Mouse (Mus musculus): ENCODE measurements around the gene Lmo1.
A peak's percentile ranks its signal among the peaks of the same experiment; 100 is the strongest.

Lmo1 gene

GRCm38 (mm10) chr7:109175670-109176625 is 941 bp upstream of the Lmo1 start:
- peak; percentile 56 for DNase-seq (ENCODE audit: low read depth, low spot score)

- peak; percentile 63 for DNase-seq (ENCODE audit: low read depth, low spot score)
These were observed 564 bp downstream of the Lmo1 start for GRCm38 (mm10) chr7:109174337-109174948.

- peak; percentile 36 for DNase-seq (ENCODE audit: low read depth, low spot score)
These were observed 3.1 kb downstream of the Lmo1 start for GRCm38 (mm10) chr7:109171874-109172273.

- peak; percentile 86 for DNase-seq (ENCODE audit: low read depth, low spot score)
These were observed 4.6 kb downstream of the Lmo1 start for GRCm38 (mm10) chr7:109170441-109170820.

- peak; percentile 56 for DNase-seq (ENCODE audit: low read depth, low spot score)
These were observed 5.2 kb downstream of the Lmo1 start for GRCm38 (mm10) chr7:109169505-109170440.

- peak; percentile 56 for DNase-seq (ENCODE audit: low read depth, low spot score)
These were observed 6.3 kb downstream of the Lmo1 start for GRCm38 (mm10) chr7:109168716-109169115.

- DNase-seq (ENCODE audit: low read depth, low spot score): no peak
These were observed 8.9 kb downstream of the Lmo1 start for GRCm38 (mm10) chr7:109165931-109166585.

- DNase-seq (ENCODE audit: low read depth, low spot score): no peak
These were observed 20.7 kb downstream of the Lmo1 start for GRCm38 (mm10) chr7:109154331-109154730.

GRCm38 (mm10) chr7:109153538-109153937 is 21.5 kb downstream of the Lmo1 start:
- DNase-seq (ENCODE audit: low read depth, low spot score): no peak

- DNase-seq (ENCODE audit: low read depth, low spot score): no peak
These were observed 23.9 kb downstream of the Lmo1 start for GRCm38 (mm10) chr7:109151088-109151487.

- DNase-seq (ENCODE audit: low read depth, low spot score): no peak
These were observed 29.8 kb downstream of the Lmo1 start for GRCm38 (mm10) chr7:109145211-109145610.

GRCm38 (mm10) chr7:109144705-109145104 is 30.3 kb downstream of the Lmo1 start:
- DNase-seq (ENCODE audit: low read depth, low spot score): peak; percentile 26

- no peak for DNase-seq (ENCODE audit: low read depth, low spot score)
These were observed 32.4 kb downstream of the Lmo1 start for GRCm38 (mm10) chr7:109142564-109142963.

- DNase-seq (ENCODE audit: low read depth, low spot score): no peak
These were observed 33.3 kb downstream of the Lmo1 start for GRCm38 (mm10) chr7:109141753-109142152.

- no peak for DNase-seq (ENCODE audit: low read depth, low spot score)
These were observed 34.0 kb downstream of the Lmo1 start for GRCm38 (mm10) chr7:109141054-109141453.

- peak; percentile 91 for DNase-seq (ENCODE audit: low read depth, low spot score)
These were observed 35.6 kb downstream of the Lmo1 start for GRCm38 (mm10) chr7:109139405-109139804.

GRCm38 (mm10) chr7:109137441-109137840 is 37.6 kb downstream of the Lmo1 start:
- DNase-seq (ENCODE audit: low read depth, low spot score): no peak

GRCm38 (mm10) chr7:109131565-109131964 is 43.4 kb downstream of the Lmo1 start:
- DNase-seq (ENCODE audit: low read depth, low spot score): no peak

- DNase-seq (ENCODE audit: low read depth, low spot score): no peak
These were observed 44.9 kb downstream of the Lmo1 start for GRCm38 (mm10) chr7:109129946-109130686.

- DNase-seq (ENCODE audit: low read depth, low spot score): peak; percentile 38
These were observed 45.6 kb downstream of the Lmo1 start for GRCm38 (mm10) chr7:109129442-109129841.
